Mouse (Mus musculus) E14TG2a.4 (cell line): ENCODE data around the gene Srsf7.

Experiments
- CTCF ChIP-seq: conservative IDR thresholded peaks from 2 replicates; pipeline ENCODE4 v1.5.1; 2014; ENCODE audit warnings: low read length
- NANOG ChIP-seq: IDR thresholded peaks from 2 replicates; pipeline ENCODE4 v1.6.1; 2014; ENCODE audit warnings: borderline replicate concordance, low read length, mixed read lengths
- POU5F1 ChIP-seq: IDR thresholded peaks from 2 replicates; pipeline ENCODE4 v1.6.1; 2014; ENCODE audit warnings: low read length, borderline replicate concordance

DNA sequence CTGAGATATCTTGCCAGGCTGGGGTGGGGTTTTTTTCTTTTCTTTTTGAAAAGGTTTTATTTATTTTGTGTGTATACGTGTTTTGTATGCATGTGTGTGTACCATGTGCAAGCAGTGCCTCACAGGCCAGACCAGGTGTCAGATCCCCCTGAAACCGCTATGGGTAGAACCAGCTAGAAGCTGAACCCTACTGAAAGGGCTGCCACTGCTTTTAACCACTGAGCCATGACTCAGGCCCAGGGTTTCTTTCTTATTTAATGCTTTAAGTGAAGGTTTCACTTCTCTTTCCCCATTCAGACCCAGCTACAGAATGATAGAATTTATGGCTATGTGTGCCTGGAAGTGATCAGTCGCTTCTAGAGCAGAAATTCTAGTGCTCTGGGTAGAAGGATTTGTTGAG is 29.7 kb upstream of the Srsf7 start:
- TF ChIP-seq CTCF (no peak), POU5F1 (no peak), NANOG (no peak)
